ENCODE assay signal across 9 mouse cellular contexts in genomic region chr17:79663393-79664105, GRCm38 (mm10). TPM values are rescaled to one million over a fixed set of nuclear protein-coding genes. Genes with fewer than 3 reads are reported as not detected.
DNase-seq lines count a peak whose midpoint lies in the region; ATAC-seq and TF ChIP-seq lines count a peak whose summit lies in the region.
"Had no signal": no experiment of that assay in that cellular context is flagged by ENCODE, and none has a peak within 500 bp of the region (broad histone marks: within the 10 kb centered on the region; RNA-seq: fewer than 3 reads in every experiment).

No protein-coding gene starts in this region.

- ATAC-seq in hindbrain, embryonic 11.5 days (ENCODE audit: low FRiP score): no peak
- ATAC-seq in hindbrain, embryonic 13.5 days (ENCODE audit: low FRiP score): no peak

- WGBS in hindbrain, embryonic 11.5 days: 25% methylated on average over 3 of the region's 3 CpGs
- 31% methylated on average over 3 of the region's 3 CpGs for WGBS in hindbrain, embryonic 13.5 days

- no peak overlapping the region for H3K4me2 ChIP-seq in hindbrain, embryonic 11.5 days (replicated peaks; ENCODE audit: low read depth, low read length)
- H3K4me2 ChIP-seq in hindbrain, embryonic 13.5 days: no peak overlapping the region
- H3K4me2 ChIP-seq: midbrain, embryonic 12.5 days had no signal

- no peak for TF ChIP-seq EP300 in MEL (IDR thresholded peaks at IDR 0.05; ENCODE audit: low read depth in 1 of 2, low read length in 2 of 2)

- H3K9me3 ChIP-seq in hindbrain, embryonic 11.5 days (ENCODE audit: control insufficient read depth, low read length): no peaks in the 10 kb centered on the region
- H3K9me3 ChIP-seq in hindbrain, embryonic 13.5 days: no peaks in the 10 kb centered on the region
- H3K9me3 ChIP-seq in MEL (replicated peaks; ENCODE audit: insufficient read depth, low read length): no peaks in the 10 kb centered on the region
- H3K9me3 ChIP-seq: midbrain, embryonic 12.5 days had no signal

- H3K9ac ChIP-seq in hindbrain, embryonic 11.5 days (ENCODE audit: low read depth, low read length): no peak overlapping the region
- no peak overlapping the region for H3K9ac ChIP-seq in hindbrain, embryonic 13.5 days
- H3K9ac ChIP-seq in MEL (ENCODE audit: control insufficient read depth, low read depth, low read length, poor library complexity, severe bottlenecking): no peak overlapping the region
- H3K9ac ChIP-seq: midbrain, embryonic 12.5 days had no signal

- no peaks in the 10 kb centered on the region for H3K36me3 ChIP-seq in hindbrain, embryonic 11.5 days (ENCODE audit: control insufficient read depth, insufficient read depth, low read length)
- no peaks in the 10 kb centered on the region for H3K36me3 ChIP-seq in hindbrain, embryonic 13.5 days
- no peaks in the 10 kb centered on the region for H3K36me3 ChIP-seq in MEL (ENCODE audit: control insufficient read depth in 1 of 2, insufficient read depth in 2 of 2, low read length in 2 of 2)
- H3K36me3 ChIP-seq: midbrain, embryonic 12.5 days had no signal

- TF ChIP-seq RAD21 in MEL (IDR thresholded peaks at IDR 0.05; ENCODE audit: low read depth, low read length): peak; percentile 84

- H3K4me3 ChIP-seq in hindbrain, embryonic 11.5 days (ENCODE audit: low read depth, low read length): no peak overlapping the region
- H3K4me3 ChIP-seq in hindbrain, embryonic 13.5 days: no peak overlapping the region
- H3K4me3 ChIP-seq in MEL (ENCODE audit: control insufficient read depth in 1 of 2, insufficient read depth in 1 of 2, low read depth in 2 of 2, low read length in 2 of 2): no peak overlapping the region
- H3K4me3 ChIP-seq: midbrain, embryonic 12.5 days had no signal

- no peaks in the 10 kb centered on the region for H3K27me3 ChIP-seq in hindbrain, embryonic 11.5 days (ENCODE audit: control insufficient read depth, insufficient read depth, low read length)
- no peaks in the 10 kb centered on the region for H3K27me3 ChIP-seq in hindbrain, embryonic 13.5 days
- peaks cover 4% of the 10 kb centered on the region in 2 experiments for H3K27me3 ChIP-seq in MEL (ENCODE audit: control insufficient read depth in 1 of 2, insufficient read depth in 2 of 2, low read length in 2 of 2)
- H3K27me3 ChIP-seq: midbrain, embryonic 12.5 days had no signal

- peak in 2 of 3 experiments; percentile 39 to 71; a peak in 3 of 6 replicates for TF ChIP-seq CTCF in MEL (IDR thresholded peaks at IDR 0.05 in 2 of 3, conservative IDR thresholded peaks at IDR 0.05 in 1 of 3; ENCODE audit: control insufficient read depth in 1 of 3, insufficient read depth in 1 of 3, low read depth in 2 of 3, low read length in 3 of 3, poor library complexity in 1 of 3, severe bottlenecking in 1 of 3)

- DNase-seq in hindbrain, embryonic 11.5 days (ENCODE audit: low spot score): peak; percentile 67
- DNase-seq in 3134 (ENCODE audit: extremely low read depth, insufficient read length, low spot score) (peak; percentile 12), MEL (ENCODE audit: low read depth, low spot score) (peak; percentile 77)
- peak; percentile 75 for DNase-seq in forelimb bud, embryonic 11.5 days (ENCODE audit: low read depth, low spot score)
- peak; percentile 11 for DNase-seq in right cerebral cortex, postnatal 25 days
- no peak for DNase-seq in urinary bladder, postnatal 25 days (ENCODE audit: low spot score)
- no peak for DNase-seq in spleen, adult 12 weeks (ENCODE audit: low spot score)

- no peaks in the 10 kb centered on the region for H3K79me2 ChIP-seq in MEL (ENCODE audit: control insufficient read depth, insufficient read depth, low read length, poor library complexity)

- H3K27ac ChIP-seq in hindbrain, embryonic 11.5 days (ENCODE audit: low read depth, low read length): no peak overlapping the region
- no peak overlapping the region for H3K27ac ChIP-seq in hindbrain, embryonic 13.5 days
- H3K27ac ChIP-seq in MEL (ENCODE audit: control insufficient read depth, low read depth, low read length): no peak overlapping the region
- H3K27ac ChIP-seq: midbrain, embryonic 12.5 days had no signal

- no peak for TF ChIP-seq POLR2A in MEL (IDR thresholded peaks at IDR 0.05; ENCODE audit: control insufficient read depth in 1 of 2, insufficient read depth in 1 of 2, low read depth in 1 of 2, low read length in 2 of 2, poor library complexity in 1 of 2)

- no peaks in the 10 kb centered on the region for H3K4me1 ChIP-seq in hindbrain, embryonic 11.5 days (replicated peaks; ENCODE audit: control insufficient read depth, insufficient read depth, low read length)
- no peaks in the 10 kb centered on the region for H3K4me1 ChIP-seq in hindbrain, embryonic 13.5 days (replicated peaks)
- H3K4me1 ChIP-seq in MEL (ENCODE audit: control insufficient read depth in 1 of 2, insufficient read depth in 2 of 2, low read length in 2 of 2): no peaks in the 10 kb centered on the region
- H3K4me1 ChIP-seq: midbrain, embryonic 12.5 days had no signal

TF ChIP-seq in MEL, 35 proteins besides CTCF, POLR2A, EP300 and RAD21:
- TF ChIP-seq CHD1 (IDR thresholded peaks at IDR 0.05; ENCODE audit: low read depth, low read length) (no peak), HCFC1 (IDR thresholded peaks at IDR 0.05; ENCODE audit: low read depth, low read length) (no peak), ETS1 (IDR thresholded peaks at IDR 0.05; ENCODE audit: low read depth, low read length) (no peak), ZC3H11A (IDR thresholded peaks at IDR 0.05; ENCODE audit: low read depth, low read length) (peak; percentile 75), TAL1 (IDR thresholded peaks at IDR 0.05; ENCODE audit: low read length) (no peak), CHD2 (IDR thresholded peaks at IDR 0.05; ENCODE audit: low read length) (no peak), ZKSCAN1 (IDR thresholded peaks at IDR 0.05; ENCODE audit: low read depth, low read length) (peak; percentile 92), SMC3 (IDR thresholded peaks at IDR 0.05; ENCODE audit: low read depth, low read length) (peak; percentile 72)
TF ChIP-seq in MEL: peak in this region for 3.

RNA-seq across cellular contexts. Expression of gene Cyp1b1, which starts 51.3 kb away (rescaled TPM):
- polyA plus RNA-seq in hindbrain, embryonic 11.5 days (2014; fragmentation: Nextera tagmentation; extraction: Ambion mirVana): 3.0 and 4.0 TPM in 2 replicates
- 9.3 and 10.6 TPM in 2 replicates for polyA plus RNA-seq in hindbrain, embryonic 13.5 days (2015; fragmentation: Nextera tagmentation; extraction: Ambion mirVana)
- not detected in 2 replicates for total RNA-seq in MEL (2012; rRNA removed)
- not detected for polyA plus RNA-seq in MEL (2012; ENCODE audit: insufficient read depth in 1 of 2, insufficient read length in 2 of 2, low read depth in 1 of 2, low replicate concordance in 2 of 2, missing spikeins in 1 of 2)

RNA-seq across cellular contexts. Expression of gene Rmdn2, which starts 51.9 kb away (rescaled TPM):
- 5.2 and 7.9 TPM in 2 replicates for polyA plus RNA-seq in hindbrain, embryonic 11.5 days (2014; fragmentation: Nextera tagmentation; extraction: Ambion mirVana)
- 8.0 and 8.8 TPM in 2 replicates for polyA plus RNA-seq in hindbrain, embryonic 13.5 days (2015; fragmentation: Nextera tagmentation; extraction: Ambion mirVana)
- total RNA-seq in MEL (2012; rRNA removed): not detected in 2 replicates
- polyA plus RNA-seq in MEL (2012; ENCODE audit: insufficient read depth in 1 of 2, insufficient read length in 2 of 2, low read depth in 1 of 2, low replicate concordance in 2 of 2, missing spikeins in 1 of 2): not detected

Comparison
In these comparisons a context has a peak if more than half of its experiments do, and no peak if none do; other contexts are left out.
1. DNase-seq: peak in hindbrain, embryonic 11.5 days (single experiment), 3134 (single experiment), MEL (single experiment), forelimb bud, embryonic 11.5 days (single experiment) and right cerebral cortex, postnatal 25 days (single experiment); none in urinary bladder, postnatal 25 days (single experiment) and spleen, adult 12 weeks (single experiment).